Mouse (Mus musculus) c-Kit-positive CD71-negative TER-119-negative erythroid progenitor cells, embryonic 14.5 days (primary cell): ENCODE data around the gene Mrps6.

ENCODE experiments used
- DNase-seq: peaks from one replicate; pipeline ENCODE4 v3.0.0-alpha.2; 2013; ENCODE audit warnings: low read depth

The Mrps6 gene

GRCm38 (mm10) chr16:92057852-92058643, at the start of gene Mrps6, which contains the start of the genes Gm49711 and Slc5a3:
Gene Mrps6, plus strand, starts transcription at chr16:92058270.
Gene Gm49711, plus strand, starts transcription at chr16:92058316.
Gene Slc5a3, plus strand, starts transcription at chr16:92058322.
- DNase-seq: peak; percentile 57

DNA sequence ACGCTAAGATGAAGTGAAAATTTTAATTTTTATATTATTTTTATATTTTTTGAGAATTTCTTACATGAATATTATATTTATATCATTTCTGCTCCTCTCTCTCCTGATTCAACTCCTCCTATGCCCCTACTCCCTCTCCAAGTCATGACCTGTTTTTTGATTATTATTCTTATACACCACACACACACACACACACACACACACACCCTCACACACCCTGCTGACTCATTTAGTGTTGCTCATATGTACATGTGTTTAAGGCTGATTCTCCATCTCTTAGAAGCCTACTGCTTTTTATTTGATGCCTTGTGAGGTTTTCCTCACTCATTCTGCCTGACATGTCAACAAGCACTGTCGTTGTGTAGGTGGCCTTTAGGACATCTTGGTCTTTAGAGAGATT, 48.5 kb upstream of the Mrps6 start:
- no peak for DNase-seq

- DNase-seq: no peak
Measured at GRCm38 (mm10) chr16:92016792-92017191, 41.3 kb upstream of the Mrps6 start.

DNA sequence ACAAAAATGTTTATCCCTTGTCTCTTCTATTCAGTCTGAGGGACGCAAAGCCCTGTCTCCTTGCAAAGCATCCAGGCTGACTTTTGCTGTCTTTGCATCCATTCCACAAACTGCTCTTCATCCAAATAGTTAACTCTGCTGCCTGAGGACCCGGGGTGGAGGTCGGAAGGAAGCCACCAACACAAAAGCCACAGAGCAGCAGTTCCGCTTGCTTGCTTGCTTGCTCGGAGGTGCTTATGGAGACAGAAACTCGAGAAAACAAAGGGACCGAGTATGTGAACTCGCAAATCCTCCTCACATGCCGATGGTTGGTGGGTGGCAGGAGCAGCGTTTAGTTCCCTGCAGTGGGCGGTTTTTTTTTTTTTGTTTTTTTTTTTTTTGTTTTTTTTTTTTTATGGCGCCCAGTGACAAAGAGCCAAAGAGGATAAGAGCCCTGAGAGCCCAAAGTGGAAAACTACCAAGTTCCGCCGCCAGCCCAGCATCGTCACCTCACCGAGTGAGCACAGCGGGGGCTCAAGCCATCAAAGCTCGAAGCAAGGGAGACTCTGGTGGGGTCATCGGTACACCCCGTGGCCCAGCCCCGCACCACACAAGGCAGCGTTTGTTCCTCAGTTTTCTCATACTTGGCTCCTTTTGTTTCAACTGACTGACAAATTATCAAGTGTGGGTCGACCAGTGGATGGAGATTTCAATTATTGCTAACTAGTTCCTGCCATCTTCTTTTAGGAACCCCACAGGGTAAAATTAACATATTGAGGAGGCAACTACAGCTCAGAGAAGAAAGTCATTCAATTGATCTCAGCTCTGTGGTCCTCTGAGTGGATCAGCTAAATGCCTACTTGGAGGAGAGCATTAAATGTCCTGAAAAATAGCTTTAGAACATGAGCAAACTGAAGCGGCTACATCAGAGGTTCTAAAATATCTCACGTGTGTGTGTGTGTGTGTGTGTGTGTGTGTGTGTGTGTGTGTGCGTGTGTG, 38.6 kb upstream of the Mrps6 start:
- peak; percentile 28 for DNase-seq

- no peak for DNase-seq
Measured at GRCm38 (mm10) chr16:92021656-92022400, 36.2 kb upstream of the Mrps6 start.

DNA sequence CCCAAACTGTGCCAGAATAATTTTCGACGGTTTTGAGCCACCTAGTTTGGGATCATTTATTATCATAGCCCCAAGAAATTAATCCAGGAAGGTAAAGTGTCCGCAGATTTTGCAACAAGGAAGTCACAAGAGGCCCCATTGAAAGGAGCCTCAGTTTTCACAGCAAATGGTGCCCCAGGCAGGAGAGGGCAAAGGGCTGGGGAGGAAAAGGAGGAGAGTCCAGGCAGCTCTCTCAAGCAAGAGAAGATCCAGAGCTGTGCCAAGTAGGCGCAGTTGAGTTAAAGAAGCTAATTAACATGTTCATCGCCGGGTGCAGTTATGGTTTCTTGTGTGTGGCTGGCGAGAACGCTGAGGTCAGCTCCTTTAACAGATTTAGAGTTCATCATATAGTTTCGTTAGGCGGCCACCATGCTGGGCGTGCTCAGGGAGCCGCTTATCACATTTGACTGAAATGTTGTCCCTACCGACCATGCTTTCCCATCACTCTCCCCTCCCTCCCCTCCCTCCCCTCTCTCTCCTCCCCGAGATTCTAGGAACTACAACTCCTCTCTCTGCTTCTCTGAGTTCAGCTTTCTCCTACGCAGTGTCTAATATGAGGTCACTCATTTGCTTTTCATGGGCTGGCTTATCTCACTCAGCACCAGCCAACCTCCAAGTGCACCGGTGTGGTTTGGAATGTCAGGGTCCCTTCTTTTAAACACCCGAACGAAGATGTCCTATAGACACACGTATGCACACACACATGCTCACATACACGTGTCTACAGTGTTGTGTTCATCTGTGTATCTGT, 35.4 kb upstream of the Mrps6 start:
- DNase-seq: no peak

DNA sequence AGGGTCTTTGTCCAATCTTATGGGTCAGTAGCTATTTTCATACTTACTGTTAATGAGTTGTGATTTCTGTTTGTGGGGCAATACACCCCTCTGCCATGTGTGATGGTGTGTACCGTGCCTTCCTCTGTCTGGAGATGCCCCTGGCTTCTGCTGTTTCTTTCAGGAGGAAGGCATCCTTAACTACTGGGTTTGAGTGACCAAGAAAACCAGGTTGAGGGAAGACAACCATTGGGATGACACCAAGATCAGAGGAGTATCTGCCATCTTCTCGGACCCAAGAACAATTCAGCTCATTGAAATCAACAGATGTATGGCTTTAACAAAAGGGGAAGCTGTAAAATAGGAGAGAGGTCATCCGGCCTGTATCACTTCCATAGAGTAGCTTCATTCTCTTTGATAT, 24.8 kb upstream of the Mrps6 start:
- no peak for DNase-seq

- DNase-seq: no peak
Measured at GRCm38 (mm10) chr16:92034676-92035075, 23.4 kb upstream of the Mrps6 start.

DNA sequence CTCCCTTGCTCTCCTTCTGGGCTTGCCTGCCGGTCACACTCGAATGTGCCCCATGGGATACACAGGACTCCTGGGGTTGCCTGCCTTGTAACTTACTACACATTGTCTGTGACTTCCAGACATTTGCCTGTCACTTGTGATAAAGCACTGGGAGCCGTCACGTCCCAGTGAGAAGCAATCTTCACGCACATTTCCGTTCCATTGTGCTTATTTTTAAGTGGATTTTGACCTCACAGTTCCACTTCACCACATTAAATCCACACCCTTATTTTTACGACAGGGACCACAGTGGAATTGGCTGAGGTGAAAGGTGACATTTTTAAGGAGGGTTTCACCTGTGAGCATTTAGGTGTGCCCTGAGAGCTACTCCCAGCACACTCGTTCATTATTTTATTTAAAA, 21.4 kb upstream of the Mrps6 start:
- no peak for DNase-seq

DNA sequence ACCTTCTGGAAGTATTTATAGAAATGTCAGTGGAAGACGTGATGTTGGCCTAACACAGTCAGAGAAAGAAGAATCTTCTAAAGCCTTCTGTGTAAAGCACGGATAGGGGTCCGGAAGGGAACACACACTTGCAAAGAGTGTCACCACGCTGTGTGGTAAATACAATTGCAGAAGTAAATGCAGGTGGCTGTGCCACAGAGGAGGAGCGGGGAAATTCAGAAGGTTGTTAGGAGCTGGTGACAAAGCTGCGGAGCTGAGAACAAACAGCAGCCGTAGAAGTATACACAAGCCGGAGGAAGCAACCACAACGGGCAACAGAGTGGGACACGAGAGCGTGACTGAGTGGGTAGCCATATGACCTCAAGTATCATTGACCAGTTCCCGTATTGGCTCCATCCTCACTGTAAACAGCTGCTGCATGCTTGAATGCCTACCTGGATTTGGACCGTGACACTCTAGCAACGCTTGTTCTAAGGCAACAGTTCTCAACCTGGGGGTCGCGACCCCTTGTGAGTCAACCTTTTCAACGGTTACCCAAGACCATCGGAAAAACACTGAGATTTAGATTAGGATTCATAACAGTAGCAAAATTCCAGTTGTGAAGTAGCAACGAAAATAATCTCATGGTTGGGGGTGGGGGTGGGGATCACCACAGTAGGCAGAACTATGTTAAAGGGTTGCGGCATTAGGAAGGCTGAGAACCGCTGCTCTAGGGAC, 20.0 kb upstream of the Mrps6 start:
- DNase-seq: no peak

- no peak for DNase-seq
Measured at GRCm38 (mm10) chr16:92039421-92039820, 18.6 kb upstream of the Mrps6 start.

DNA sequence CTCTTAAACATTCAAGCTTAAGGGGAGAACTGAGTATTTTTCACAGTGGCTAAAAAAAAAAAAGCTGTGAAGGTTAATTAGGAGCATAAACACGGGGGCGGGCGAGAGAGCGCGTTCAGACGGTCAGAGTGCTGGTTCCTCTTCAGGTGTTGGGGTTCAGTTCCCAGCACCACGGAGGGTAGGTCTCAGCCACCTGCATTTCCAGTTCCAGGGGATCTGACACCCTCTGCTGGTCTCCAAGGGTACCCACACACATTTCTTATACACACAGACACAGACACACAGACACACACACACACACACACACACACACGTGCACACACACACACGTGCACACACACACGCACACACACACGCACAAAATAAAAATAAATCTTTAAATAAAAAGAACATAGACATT, 18.1 kb upstream of the Mrps6 start:
- DNase-seq: no peak

GRCm38 (mm10) chr16:92051777-92052310, 6.2 kb upstream of the Mrps6 start:
- no peak for DNase-seq

DNA sequence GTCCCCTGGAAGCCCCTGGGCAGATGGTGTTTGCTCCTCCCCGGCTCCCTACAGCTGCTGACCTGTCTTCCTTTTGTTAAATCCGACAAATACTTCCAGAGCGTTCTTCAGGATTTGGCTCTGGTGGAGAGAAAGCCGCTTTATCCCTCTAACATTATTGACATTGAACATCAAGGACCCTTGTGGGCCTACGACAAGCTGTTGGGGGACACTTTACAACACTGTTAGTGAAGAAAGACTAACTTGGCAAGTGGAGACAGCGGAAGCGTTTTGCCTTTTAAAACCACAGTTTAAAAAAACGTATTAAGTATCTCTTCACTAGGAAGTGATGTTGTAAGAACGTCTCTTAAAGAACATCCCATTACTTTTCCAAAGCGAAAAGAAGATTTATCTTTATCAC, 5.5 kb upstream of the Mrps6 start:
- DNase-seq: no peak

GRCm38 (mm10) chr16:92056711-92057110, 1.4 kb upstream of the Mrps6 start:
- no peak for DNase-seq

GRCm38 (mm10) chr16:92057456-92057851, 616 bp upstream of the Mrps6 start:
- no peak for DNase-seq

DNA sequence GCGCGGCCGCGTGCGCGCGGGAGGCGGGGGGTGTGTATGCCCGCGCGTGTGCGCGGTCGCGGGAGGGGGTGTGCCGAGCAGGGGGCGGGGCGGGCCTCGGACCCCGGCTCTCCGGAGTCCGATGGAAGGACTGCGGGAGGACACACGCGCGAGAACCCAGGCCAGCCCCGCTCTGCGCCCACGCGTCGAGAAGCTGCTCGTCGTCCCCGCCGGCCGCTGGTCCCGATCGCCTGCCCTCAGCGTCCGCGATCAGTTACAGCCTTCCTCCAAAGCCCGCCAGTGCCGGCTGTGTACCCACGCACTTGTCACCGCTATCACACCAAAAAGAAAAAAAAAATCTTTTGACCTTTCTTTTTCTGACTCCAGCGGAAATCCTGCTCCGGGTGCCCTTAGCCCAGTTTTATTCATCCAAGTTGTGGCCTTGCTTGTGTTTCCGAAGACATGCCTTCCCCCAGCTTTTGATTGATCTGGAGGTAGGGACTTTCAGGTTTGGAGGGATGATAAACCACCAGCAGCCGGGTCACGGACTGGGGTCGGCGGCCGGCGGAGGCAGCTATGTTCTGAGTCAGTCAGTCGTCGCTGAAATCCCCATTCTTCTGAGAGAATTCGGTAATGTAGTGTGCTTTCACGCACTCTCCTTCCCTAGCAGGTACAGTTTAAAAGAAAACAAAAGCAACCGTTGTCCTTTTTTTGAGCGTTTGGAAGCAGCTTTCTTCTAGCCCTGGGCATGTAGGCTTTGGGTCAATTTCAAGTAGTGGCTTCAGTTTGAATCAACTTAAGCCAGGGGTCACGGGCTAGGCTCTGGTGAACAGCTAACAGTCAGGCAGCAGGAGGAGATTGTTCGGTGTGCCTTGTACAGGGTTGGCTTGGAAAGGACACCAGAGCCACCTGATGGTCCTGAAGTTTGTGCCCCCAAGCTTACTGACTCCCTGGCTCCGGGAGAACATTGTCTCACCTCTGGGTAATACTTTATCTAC, 862 bp downstream of the Mrps6 start:
- no peak for DNase-seq

DNA sequence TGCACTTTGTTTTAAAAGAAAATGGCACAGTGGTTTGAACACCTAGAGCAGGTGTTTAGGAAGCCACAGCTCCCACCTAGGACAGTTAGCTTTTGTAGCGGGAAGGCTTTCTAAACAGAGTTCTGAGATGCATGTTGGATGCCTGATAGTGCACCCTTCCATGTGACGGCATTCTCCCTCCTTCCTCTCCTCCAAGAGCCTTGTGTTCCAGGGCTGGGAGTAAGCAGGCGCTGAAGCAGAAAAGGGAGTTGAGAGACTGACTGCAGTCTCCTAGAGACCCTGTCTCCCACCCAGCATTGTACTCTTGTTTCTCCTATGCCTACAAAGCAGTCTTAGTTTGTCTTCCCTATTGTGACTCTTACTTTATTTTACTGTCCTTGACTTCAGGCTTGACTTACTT, 2.1 kb downstream of the Mrps6 start:
- no peak for DNase-seq

DNA sequence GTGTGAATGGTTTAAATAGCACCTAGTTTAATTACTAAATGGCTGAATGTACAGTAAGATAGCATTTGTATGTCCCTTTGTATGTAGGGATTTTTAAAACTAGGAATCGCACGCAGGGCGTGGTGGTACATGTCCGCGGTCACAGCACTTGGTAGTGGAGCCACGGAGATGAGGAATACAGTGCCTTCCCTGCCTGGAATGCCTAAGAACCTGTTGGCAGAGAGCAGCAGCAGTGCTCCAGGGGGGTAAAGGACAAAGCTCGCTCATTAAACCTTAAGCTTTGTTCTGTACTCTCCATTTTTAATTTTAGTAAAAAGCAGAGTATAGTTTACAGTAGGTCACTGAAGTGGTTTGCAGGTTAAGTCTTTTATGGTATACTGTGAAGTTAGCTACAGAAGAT, 3.5 kb downstream of the Mrps6 start:
- DNase-seq: no peak
